22 mouse cellular contexts compared by ENCODE assay signal in genomic region chr13:51615815-51616214, GRCm38 (mm10). TPM values are rescaled to one million over a fixed set of nuclear protein-coding genes. Genes with fewer than 3 reads are reported as not detected.
DNase-seq lines count a peak whose midpoint lies in the region; ATAC-seq and TF ChIP-seq lines count a peak whose summit lies in the region.
"Had no signal": no experiment of that assay in that cellular context is flagged by ENCODE, and none has a peak within 500 bp of the region (broad histone marks: within the 10 kb centered on the region; RNA-seq: fewer than 3 reads in every experiment).

No protein-coding gene starts in this region.

- peaks cover 6% of the 10 kb centered on the region; the same call in 1 of the 2 replicates for H3K4me1 ChIP-seq in hindbrain, postnatal 0 days (ENCODE audit: insufficient read depth, low read length)
- H3K4me1 ChIP-seq in hindbrain, embryonic 16.5 days (ENCODE audit: control insufficient read depth, insufficient read depth, low read depth, low read length): peaks cover 8% of the 10 kb centered on the region; the same call in 1 of the 2 replicates
- H3K4me1 ChIP-seq in ES-Bruce4 (ENCODE audit: control insufficient read depth, insufficient read depth, low read length): no peaks in the 10 kb centered on the region
- peaks cover 19% of the 10 kb centered on the region for H3K4me1 ChIP-seq in limb, embryonic 14.5 days (ENCODE audit: control insufficient read depth, insufficient read depth, low read length)
- peaks cover 15% of the 10 kb centered on the region for H3K4me1 ChIP-seq in midbrain, embryonic 13.5 days (replicated peaks)
- H3K4me1 ChIP-seq: stomach, embryonic 15.5 days had no signal

- H3K4me2 ChIP-seq in hindbrain, postnatal 0 days (ENCODE audit: low read depth, low read length): no peak overlapping the region
- no peak overlapping the region for H3K4me2 ChIP-seq in hindbrain, embryonic 16.5 days (ENCODE audit: low read length)
- no peak overlapping the region for H3K4me2 ChIP-seq in limb, embryonic 14.5 days (replicated peaks; ENCODE audit: low read depth, low read length, severe bottlenecking)
- no peak overlapping the region for H3K4me2 ChIP-seq in midbrain, embryonic 13.5 days (replicated peaks)
- H3K4me2 ChIP-seq: heart, embryonic 13.5 days; stomach, embryonic 15.5 days had no signal

- peak; percentile 3; the same call in 1 of the 2 replicates for ATAC-seq in hindbrain, postnatal 0 days
- no peak for ATAC-seq in hindbrain, embryonic 16.5 days
- peak; percentile 54; the same call in 1 of the 2 replicates for ATAC-seq in limb, embryonic 14.5 days (ENCODE audit: low FRiP score, low read depth)
- no peak for ATAC-seq in midbrain, embryonic 13.5 days
- ATAC-seq: CD4-positive, CD25-positive, alpha-beta regulatory T cell, adult 4 months had no signal

- WGBS in hindbrain, postnatal 0 days: 53% methylated on average over 10 of the region's 10 CpGs
- 55% methylated on average over 10 of the region's 10 CpGs for WGBS in hindbrain, embryonic 16.5 days
- 42% methylated on average over 10 of the region's 10 CpGs for WGBS in limb, embryonic 14.5 days
- 69% methylated on average over 10 of the region's 10 CpGs for WGBS in midbrain, embryonic 13.5 days

- H3K27ac ChIP-seq in hindbrain, postnatal 0 days: no peak overlapping the region
- H3K27ac ChIP-seq in hindbrain, embryonic 16.5 days (ENCODE audit: low read depth, low read length): no peak overlapping the region
- H3K27ac ChIP-seq in ES-Bruce4 (ENCODE audit: insufficient read depth, low read length): no peak overlapping the region
- H3K27ac ChIP-seq in limb, embryonic 14.5 days (replicated peaks; ENCODE audit: low read depth, low read length): peak overlapping the region; percentile 5; the same call in 1 of the 2 replicates
- H3K27ac ChIP-seq in midbrain, embryonic 13.5 days: no peak overlapping the region
- H3K27ac ChIP-seq: heart, embryonic 13.5 days; hindbrain, embryonic 15.5 days; left cerebral cortex, adult 2 months; liver, embryonic 13.5 days; stomach, embryonic 15.5 days had no signal

- intact Hi-C loops in gastrocnemius, postnatal 14 days (cut with DNase I; ENCODE audit: low total_unique reads): no loop called here

- no peaks in the 10 kb centered on the region for H3K27me3 ChIP-seq in hindbrain, postnatal 0 days (ENCODE audit: insufficient read depth, low read length)
- H3K27me3 ChIP-seq in hindbrain, embryonic 16.5 days (replicated peaks; ENCODE audit: control insufficient read depth, insufficient read depth, low read length): no peaks in the 10 kb centered on the region
- no peaks in the 10 kb centered on the region for H3K27me3 ChIP-seq in ES-Bruce4 (ENCODE audit: control insufficient read depth, insufficient read depth, low read length, poor library complexity, severe bottlenecking)
- H3K27me3 ChIP-seq in limb, embryonic 14.5 days (ENCODE audit: control insufficient read depth, insufficient read depth, low read length): no peaks in the 10 kb centered on the region
- no peaks in the 10 kb centered on the region for H3K27me3 ChIP-seq in midbrain, embryonic 13.5 days
- H3K27me3 ChIP-seq: hindbrain, embryonic 15.5 days; stomach, embryonic 15.5 days had no signal

- TF ChIP-seq EP300 in ES-Bruce4 (IDR thresholded peaks at IDR 0.05; ENCODE audit: insufficient read depth, low read depth, low read length): 0 out of 2 replicates have a peak, but pooled peaks have one; percentile 28

- H3K9me3 ChIP-seq in hindbrain, postnatal 0 days (ENCODE audit: low read length): no peaks in the 10 kb centered on the region
- no peaks in the 10 kb centered on the region for H3K9me3 ChIP-seq in hindbrain, embryonic 16.5 days (ENCODE audit: control insufficient read depth, low read length)
- H3K9me3 ChIP-seq in ES-Bruce4 (replicated peaks; ENCODE audit: control insufficient read depth, insufficient read depth, low read length, poor library complexity, severe bottlenecking): no peaks in the 10 kb centered on the region
- no peaks in the 10 kb centered on the region for H3K9me3 ChIP-seq in limb, embryonic 14.5 days (ENCODE audit: control insufficient read depth, low read length)
- H3K9me3 ChIP-seq in midbrain, embryonic 13.5 days: 0 out of 2 replicates have a peak, but pooled peaks cover 3% of the 10 kb centered on the region
- H3K9me3 ChIP-seq: forebrain, embryonic 10.5 days; heart, embryonic 13.5 days; hindbrain, embryonic 15.5 days; liver, embryonic 13.5 days; megakaryocyte, embryonic 14.5 days; stomach, embryonic 15.5 days had no signal

- TF ChIP-seq CTCF in hindbrain, postnatal 0 days (IDR thresholded peaks at IDR 0.05; ENCODE audit: low read depth): no peak
- no peak for TF ChIP-seq CTCF in ES-Bruce4 (IDR thresholded peaks at IDR 0.05; ENCODE audit: low read depth, low read length)

- H3K4me3 ChIP-seq in hindbrain, postnatal 0 days (ENCODE audit: low read length): no peak overlapping the region
- H3K4me3 ChIP-seq in hindbrain, embryonic 16.5 days (ENCODE audit: low read length): no peak overlapping the region
- no peak overlapping the region for H3K4me3 ChIP-seq in ES-Bruce4 (ENCODE audit: low read depth, low read length)
- no peak overlapping the region for H3K4me3 ChIP-seq in limb, embryonic 14.5 days (replicated peaks; ENCODE audit: low read length)
- no peak overlapping the region for H3K4me3 ChIP-seq in midbrain, embryonic 13.5 days (replicated peaks)
- H3K4me3 ChIP-seq: forebrain, embryonic 10.5 days; heart, embryonic 13.5 days; hindbrain, embryonic 15.5 days; left cerebral cortex, adult 2 months; liver, embryonic 13.5 days; stomach, embryonic 15.5 days had no signal

- no peak for DNase-seq in hindbrain, postnatal 0 days (ENCODE audit: low spot score)
- DNase-seq in NIH3T3 (ENCODE audit: low read depth): peak; percentile 18
- no peak for DNase-seq in limb, embryonic 14.5 days (ENCODE audit: low spot score)
- no peak for DNase-seq in gastrocnemius, postnatal 14 days
- DNase-seq: adrenal gland, postnatal 36 days; cerebellum, adult 2 months; gastrocnemius, postnatal 10 days; kidney, adult 8-10 months; kidney, postnatal 25 days; liver, embryonic 13.5 days; right cerebral cortex, adult 18-20 months had no signal

- no peak for TF ChIP-seq POLR2A in ES-Bruce4 (IDR thresholded peaks at IDR 0.05; ENCODE audit: insufficient read depth, low read length)
- no peak for TF ChIP-seq POLR2A in limb, embryonic 14.5 days (IDR thresholded peaks at IDR 0.05; ENCODE audit: borderline replicate concordance, extremely low read depth, insufficient read depth, insufficient read length)

- no peaks in the 10 kb centered on the region for H3K36me3 ChIP-seq in hindbrain, postnatal 0 days (ENCODE audit: insufficient read depth, low read length)
- no peaks in the 10 kb centered on the region for H3K36me3 ChIP-seq in hindbrain, embryonic 16.5 days (ENCODE audit: control insufficient read depth, insufficient read depth, low read length)
- H3K36me3 ChIP-seq in ES-Bruce4 (ENCODE audit: control insufficient read depth, insufficient read depth, low read length, poor library complexity, severe bottlenecking): no peaks in the 10 kb centered on the region
- no peaks in the 10 kb centered on the region for H3K36me3 ChIP-seq in limb, embryonic 14.5 days (ENCODE audit: control insufficient read depth, insufficient read depth, low read length)
- H3K36me3 ChIP-seq in midbrain, embryonic 13.5 days: no peaks in the 10 kb centered on the region
- H3K36me3 ChIP-seq: forebrain, embryonic 10.5 days; heart, embryonic 13.5 days; hindbrain, embryonic 15.5 days; liver, embryonic 13.5 days; stomach, embryonic 15.5 days had no signal

- no peak overlapping the region for H3K9ac ChIP-seq in hindbrain, postnatal 0 days (replicated peaks; ENCODE audit: low read length)
- no peak overlapping the region for H3K9ac ChIP-seq in hindbrain, embryonic 16.5 days (ENCODE audit: low read depth, low read length)
- no peak overlapping the region for H3K9ac ChIP-seq in ES-Bruce4 (ENCODE audit: low read depth, poor library complexity, severe bottlenecking)
- no peak overlapping the region for H3K9ac ChIP-seq in limb, embryonic 14.5 days (ENCODE audit: low read depth, low read length, severe bottlenecking)
- no peak overlapping the region for H3K9ac ChIP-seq in midbrain, embryonic 13.5 days (replicated peaks)
- H3K9ac ChIP-seq: heart, embryonic 13.5 days; hindbrain, embryonic 15.5 days; liver, embryonic 13.5 days; stomach, embryonic 15.5 days had no signal

RNA-seq across cellular contexts. Expression of gene Cks2, which starts 29.2 kb away (rescaled TPM):
- total RNA-seq in hindbrain, postnatal 0 days (2014; rRNA removed): 40.0 and 41.0 TPM in 2 replicates
- 58.6 and 69.4 TPM in 2 replicates for polyA plus RNA-seq in hindbrain, postnatal 0 days (2015; fragmentation: Nextera tagmentation; extraction: Ambion mirVana)
- polyA plus RNA-seq in hindbrain, embryonic 16.5 days (2015; fragmentation: Nextera tagmentation; extraction: Ambion mirVana): 49.7 and 50.1 TPM in 2 replicates
- polyA plus RNA-seq in ES-Bruce4 (2011; ENCODE audit: insufficient read depth, insufficient read length, low read depth, missing spikeins): 423 and 447 TPM in 2 replicates
- polyA plus RNA-seq in limb, embryonic 14.5 days (2012; rRNA removed): 160 and 167 TPM in 2 replicates
- 272 and 285 TPM in 2 replicates for polyA plus RNA-seq in limb, embryonic 14.5 days (2014; fragmentation: Nextera tagmentation; extraction: Ambion mirVana)
- 131 and 134 TPM in 2 replicates for polyA plus RNA-seq in midbrain, embryonic 13.5 days (2015; fragmentation: Nextera tagmentation; extraction: Ambion mirVana)
- total RNA-seq in gastrocnemius, postnatal 14 days (2021): 1 to 10 TPM; 6.8 to 7.1 TPM

RNA-seq across cellular contexts. Expression of gene Secisbp2, which starts 35.7 kb away (rescaled TPM):
- 13.7 and 15.0 TPM in 2 replicates for total RNA-seq in hindbrain, postnatal 0 days (2014; rRNA removed)
- 20.1 and 21.8 TPM in 2 replicates for polyA plus RNA-seq in hindbrain, postnatal 0 days (2015; fragmentation: Nextera tagmentation; extraction: Ambion mirVana)
- 27.4 and 28.6 TPM in 2 replicates for polyA plus RNA-seq in hindbrain, embryonic 16.5 days (2015; fragmentation: Nextera tagmentation; extraction: Ambion mirVana)
- polyA plus RNA-seq in ES-Bruce4 (2011; ENCODE audit: insufficient read depth, insufficient read length, low read depth, missing spikeins): 21.1 and 25.5 TPM in 2 replicates
- polyA plus RNA-seq in limb, embryonic 14.5 days (2012; rRNA removed): 32.8 and 34.5 TPM in 2 replicates
- polyA plus RNA-seq in limb, embryonic 14.5 days (2014; fragmentation: Nextera tagmentation; extraction: Ambion mirVana): 29.0 and 31.0 TPM in 2 replicates
- polyA plus RNA-seq in midbrain, embryonic 13.5 days (2015; fragmentation: Nextera tagmentation; extraction: Ambion mirVana): 35.3 and 41.1 TPM in 2 replicates
- total RNA-seq in gastrocnemius, postnatal 14 days (2021): 1 to 10 TPM; 8.6 to 9.5 TPM

RNA-seq across cellular contexts. Expression of gene Shc3, which starts 46.6 kb away (rescaled TPM):
- 111 and 122 TPM in 2 replicates for total RNA-seq in hindbrain, postnatal 0 days (2014; rRNA removed)
- 8.5 and 9.1 TPM in 2 replicates for polyA plus RNA-seq in hindbrain, postnatal 0 days (2015; fragmentation: Nextera tagmentation; extraction: Ambion mirVana)
- polyA plus RNA-seq in hindbrain, embryonic 16.5 days (2015; fragmentation: Nextera tagmentation; extraction: Ambion mirVana): 4.4 and 6.9 TPM in 2 replicates
- 0.25 and 0.32 TPM in 2 replicates for polyA plus RNA-seq in ES-Bruce4 (2011; ENCODE audit: insufficient read depth, insufficient read length, low read depth, missing spikeins)
- polyA plus RNA-seq in limb, embryonic 14.5 days (2012; rRNA removed): 1.1 and 1.4 TPM in 2 replicates
- polyA plus RNA-seq in limb, embryonic 14.5 days (2014; fragmentation: Nextera tagmentation; extraction: Ambion mirVana): 0.62 and 0.69 TPM in 2 replicates
- 3.2 and 4.1 TPM in 2 replicates for polyA plus RNA-seq in midbrain, embryonic 13.5 days (2015; fragmentation: Nextera tagmentation; extraction: Ambion mirVana)
- total RNA-seq in gastrocnemius, postnatal 14 days (2021): 1 to 10 TPM; 1.4 to 2.2 TPM
- polyA plus RNA-seq: CD4-positive, CD25-positive, alpha-beta regulatory T cell, adult 4 months; liver, embryonic 13.5 days; lung, embryonic 16.5 days had no signal

Comparison
In these comparisons a context has a peak if more than half of its experiments do, and no peak if none do; other contexts are left out.
1. ATAC-seq: peak in hindbrain, postnatal 0 days (single experiment) and limb, embryonic 14.5 days (single experiment); none in hindbrain, embryonic 16.5 days (single experiment) and midbrain, embryonic 13.5 days (single experiment).